Mouse (Mus musculus) C2C12 (cell line): Measurements from ENCODE around the gene Usp39.

ENCODE experiments used
- CEBPB ChIP-seq: IDR thresholded peaks from one replicate; pipeline ENCODE4 v1.6.1; 2011; ENCODE audit warnings: low read depth, mild to moderate bottlenecking, control low read depth, moderate library complexity
- CTCF ChIP-seq: IDR thresholded peaks from one replicate; pipeline ENCODE4 v1.5.1; 2011; ENCODE audit not compliant: control insufficient read depth, insufficient read depth, insufficient read length
- MAX ChIP-seq: IDR thresholded peaks from one replicate; pipeline ENCODE4 v1.6.1; 2011; ENCODE audit warnings: mild to moderate bottlenecking, control low read depth
- MYOD1 ChIP-seq: IDR thresholded peaks from one replicate; pipeline ENCODE4 v1.6.1; 2011; ENCODE audit warnings: low read depth; ENCODE audit not compliant: control insufficient read depth, insufficient read length

DNA sequence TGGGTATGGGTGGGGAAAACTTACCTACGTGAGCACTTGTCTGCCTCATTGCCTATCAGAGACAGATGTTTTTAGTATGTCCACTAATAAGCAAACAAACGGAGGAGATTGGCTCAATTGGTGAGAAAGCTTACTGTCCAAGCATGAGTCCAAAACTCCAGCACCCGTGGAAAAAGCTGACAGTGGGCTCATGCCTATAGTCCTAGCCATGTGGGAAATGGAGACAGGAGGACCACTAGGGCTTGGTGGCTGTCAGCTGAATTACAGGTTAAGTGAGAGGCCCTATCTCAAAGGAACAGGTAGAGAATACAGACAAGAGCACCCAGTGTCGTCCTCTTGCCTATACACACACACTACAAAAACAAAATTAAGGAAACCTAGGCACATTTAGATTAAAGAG, 1.3 kb upstream of the Usp39 start:
- TF ChIP-seq CTCF (no peak), MYOD1 (no peak), MAX (no peak), CEBPB (no peak)
